Mouse (Mus musculus) cerebellum, adult 18-20 months (tissue): Measurements from ENCODE around the gene Zfp467.

Experiments used
- DNase-seq, 2 experiments: peaks; one replicate each; pipeline ENCODE4 v3.0.0; 2021

Gene Zfp467

DNA sequence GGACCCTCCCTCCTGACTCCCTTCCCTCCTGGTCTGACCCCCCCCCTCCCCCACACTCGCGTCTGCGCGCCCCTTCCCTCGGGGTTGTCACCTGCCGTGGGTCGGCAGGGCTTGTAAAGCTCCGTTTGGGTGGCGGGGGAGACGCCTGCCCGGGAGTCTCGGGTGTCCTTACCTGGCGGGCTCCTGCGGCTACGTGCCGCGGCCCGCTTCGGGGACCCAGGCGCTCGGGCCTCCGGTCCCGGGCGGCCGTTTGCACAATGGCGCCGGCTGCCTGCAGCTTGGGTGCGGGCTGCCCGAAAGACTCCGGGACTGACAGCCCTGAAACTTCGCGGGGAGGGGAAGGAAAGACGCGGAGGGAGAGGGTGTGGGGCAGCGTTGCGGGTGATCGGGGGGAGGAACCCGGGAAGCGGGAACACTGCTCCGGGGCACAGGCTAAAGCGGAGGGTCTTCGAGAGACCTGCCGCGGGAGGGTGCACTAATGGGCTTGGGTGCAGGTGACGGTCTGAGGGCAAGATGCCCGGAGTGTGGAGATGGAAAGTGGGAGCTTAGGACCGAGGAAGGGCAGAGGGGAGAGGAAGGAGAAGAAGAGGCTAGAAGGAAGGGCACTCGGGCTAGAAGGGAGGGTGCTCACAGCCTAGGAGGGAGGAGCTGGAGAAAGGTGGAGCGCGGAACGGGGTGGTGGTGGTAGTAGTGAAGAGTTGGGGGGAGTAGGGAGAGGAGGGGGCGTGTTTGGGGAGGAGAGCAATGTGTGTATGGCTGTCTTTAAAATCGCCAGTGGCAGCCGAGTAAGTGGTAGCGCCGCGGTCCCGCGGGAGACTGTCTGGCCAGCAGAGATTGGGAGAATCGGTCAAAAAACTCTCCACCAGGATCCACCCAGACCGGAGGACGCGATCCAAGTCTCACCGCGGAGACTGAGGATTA, at the start of gene Zfp467:
Zfp467 (minus strand) TSS at position 645 of the 921 bp plus-strand sequence.
- DNase-seq = peak; percentile 71 to 73

- DNase-seq = no peak
These were observed 47.6 kb upstream of the Zfp467 start for GRCm38 (mm10) chr6:48493136-48493730.

- DNase-seq = no peak
These were observed 45.7 kb upstream of the Zfp467 start for GRCm38 (mm10) chr6:48491361-48491760.

- peak; percentile 39 for DNase-seq
These were observed 44.1 kb upstream of the Zfp467 start for GRCm38 (mm10) chr6:48489741-48490140.

GRCm38 (mm10) chr6:48487747-48488725, 42.4 kb upstream of the Zfp467 start:
- no peak for DNase-seq

DNA sequence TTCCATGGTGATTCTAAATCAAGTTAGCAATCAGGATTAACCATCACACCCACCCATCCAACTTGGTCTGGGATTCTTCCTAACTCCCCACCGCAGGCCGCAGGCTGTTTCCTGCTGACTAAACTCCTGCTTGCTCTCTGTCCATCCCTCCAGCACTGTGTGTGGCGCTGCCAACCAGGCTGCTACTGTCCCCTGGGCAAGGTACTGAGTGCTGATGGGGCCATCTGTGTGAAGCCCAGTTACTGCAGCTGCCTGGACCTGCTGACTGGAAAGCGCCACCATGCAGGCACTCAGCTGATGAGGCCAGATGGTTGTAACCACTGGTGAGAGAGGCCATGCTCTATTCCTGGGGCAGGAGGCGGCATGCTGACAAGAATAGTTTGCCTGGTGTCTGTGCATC, 36.9 kb upstream of the Zfp467 start:
- DNase-seq = no peak

GRCm38 (mm10) chr6:48478446-48478845, 32.8 kb upstream of the Zfp467 start:
- DNase-seq = no peak

DNA sequence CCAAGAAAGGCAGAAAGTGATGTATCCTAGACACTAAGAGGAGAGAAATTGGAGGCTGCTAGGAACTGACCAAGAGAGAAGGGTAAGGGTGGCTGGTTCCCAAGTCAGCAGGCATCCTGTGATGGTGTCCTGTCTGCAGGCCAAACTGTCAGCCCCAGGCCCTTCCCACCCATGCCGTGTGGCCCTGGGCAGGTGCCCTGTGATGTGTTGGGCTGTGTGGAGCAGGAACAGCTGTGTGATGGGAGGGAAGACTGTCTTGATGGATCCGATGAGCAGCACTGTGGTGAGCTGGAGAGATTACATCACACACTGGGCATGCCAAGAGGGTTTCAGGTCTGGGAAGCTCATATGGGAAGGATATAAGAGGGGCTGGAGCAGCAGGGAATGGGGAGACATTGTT, 25.1 kb upstream of the Zfp467 start:
- DNase-seq = no peak

GRCm38 (mm10) chr6:48467490-48467889, 21.9 kb upstream of the Zfp467 start:
- DNase-seq = peak; percentile 24 to 44

- no peak for DNase-seq
These were observed 21.1 kb upstream of the Zfp467 start for GRCm38 (mm10) chr6:48466715-48467114.

DNA sequence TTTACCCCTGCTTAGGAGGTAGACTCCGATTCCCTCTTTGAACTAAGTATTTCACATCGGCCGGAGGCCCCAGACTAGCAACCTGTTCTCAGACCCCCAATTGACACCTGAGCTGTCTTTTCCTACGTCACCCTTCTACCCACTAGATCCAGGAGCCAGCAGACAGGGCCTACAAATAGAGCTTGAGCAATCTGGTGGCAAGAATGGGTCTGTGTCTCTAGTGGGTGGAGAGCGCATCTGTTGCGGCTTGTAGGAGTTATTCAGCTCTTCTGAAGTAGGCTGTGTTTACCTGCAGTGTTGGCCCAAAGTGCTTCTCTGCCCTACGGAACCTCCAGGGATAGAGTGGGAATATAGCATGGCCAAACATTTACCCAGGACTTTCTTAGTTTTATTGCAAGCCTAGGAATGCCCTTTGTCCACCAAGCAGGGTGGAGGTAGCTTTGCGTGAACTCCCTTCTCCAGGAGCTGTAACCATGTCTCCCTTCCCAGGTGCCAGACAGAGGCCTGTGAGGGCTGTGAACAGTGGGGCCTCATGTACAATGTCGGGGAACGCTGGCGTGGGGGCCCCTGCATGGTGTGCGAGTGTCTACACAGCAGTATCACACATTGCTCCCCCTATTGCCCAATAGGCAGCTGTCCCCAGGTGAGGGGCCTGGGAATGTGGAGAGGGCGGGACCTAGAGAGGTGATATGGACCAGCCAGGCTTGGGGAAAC, 19.5 kb upstream of the Zfp467 start:
- DNase-seq = no peak

- DNase-seq = no peak
These were observed 7.1 kb upstream of the Zfp467 start for GRCm38 (mm10) chr6:48452771-48453170.

DNA sequence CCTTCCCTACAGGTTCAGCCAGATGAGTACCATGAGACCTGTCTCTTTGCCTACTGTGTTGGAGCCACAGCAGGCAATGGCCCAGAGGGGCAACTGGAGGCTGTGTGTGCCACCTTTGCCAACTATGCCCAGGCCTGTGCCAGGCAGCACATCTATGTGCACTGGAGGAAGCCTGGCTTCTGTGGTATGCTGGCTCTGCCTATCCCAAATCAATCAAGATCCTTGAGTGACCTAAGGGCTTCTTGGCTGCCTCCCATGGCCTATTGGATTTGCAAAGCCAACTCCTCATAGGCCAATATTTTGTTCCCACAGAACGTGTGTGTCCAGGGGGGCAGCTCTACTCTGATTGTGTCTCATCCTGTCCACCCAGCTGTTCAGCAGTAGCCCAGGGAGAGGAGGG, 6.5 kb upstream of the Zfp467 start:
- no peak for DNase-seq

DNA sequence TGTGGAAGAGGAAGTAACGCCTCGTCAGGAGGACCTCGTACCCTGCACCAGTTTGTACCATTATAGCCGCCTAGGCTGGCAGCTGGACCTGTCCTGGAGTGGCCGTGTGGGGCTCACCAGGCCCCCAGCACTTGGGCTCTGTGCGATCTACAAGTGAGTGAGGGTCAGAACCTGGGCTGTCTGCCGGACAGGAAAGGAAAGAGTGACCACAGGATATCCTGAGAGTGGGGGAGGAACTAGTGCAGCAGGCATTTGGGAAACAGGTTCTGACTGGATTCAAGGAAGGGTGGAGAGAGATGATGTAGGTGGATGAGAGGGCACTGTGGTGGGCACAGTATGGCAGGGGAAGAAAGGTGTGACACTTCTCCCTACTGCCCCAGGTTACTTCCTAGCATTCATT, 2.9 kb upstream of the Zfp467 start:
- no peak for DNase-seq

DNA sequence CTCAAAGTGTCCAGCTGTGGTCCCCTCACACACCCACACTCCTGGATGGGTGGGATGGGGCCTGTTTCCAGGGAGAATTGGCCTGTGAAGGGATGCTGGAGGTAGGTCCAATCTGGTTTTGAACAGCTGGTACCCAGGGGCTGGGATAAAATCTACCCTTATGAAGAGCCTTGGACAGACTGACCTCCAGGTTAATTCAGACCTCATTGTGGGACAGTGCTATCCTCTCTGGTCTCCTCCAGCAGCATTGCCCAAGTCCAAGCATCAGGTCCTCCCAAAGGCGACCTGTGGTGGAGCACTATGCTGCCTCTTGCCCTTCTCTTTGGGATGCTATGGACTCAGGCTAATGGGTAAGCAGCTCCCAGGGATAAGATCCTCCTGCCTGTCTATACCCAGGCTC, 2.3 kb upstream of the Zfp467 start, which contains the start of gene Sspo:
Sspo (plus strand) TSS at position 301 of the 400 bp plus-strand sequence.
- no peak for DNase-seq

DNA sequence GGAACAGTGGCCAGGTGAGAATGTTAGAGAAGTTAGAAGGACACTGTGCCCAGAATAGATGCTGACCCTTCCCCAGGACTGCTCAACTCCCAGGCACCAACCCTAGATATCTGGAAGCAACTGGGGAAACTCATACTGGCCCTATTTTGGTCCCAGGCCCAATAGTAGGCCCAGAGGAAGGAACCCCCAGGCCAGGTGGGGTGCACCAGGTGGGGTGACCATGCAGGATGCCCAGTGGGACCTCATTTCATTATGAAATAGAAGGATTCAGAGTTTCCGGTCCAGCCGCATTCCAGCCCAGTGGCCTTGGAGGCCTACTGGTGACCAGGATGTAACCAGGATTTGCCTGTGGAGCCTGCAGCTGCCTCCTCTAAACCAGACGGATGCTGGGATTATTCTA, 1.3 kb upstream of the Zfp467 start:
- DNase-seq = no peak

GRCm38 (mm10) chr6:48446256-48446655, 631 bp upstream of the Zfp467 start:
- DNase-seq = no peak

GRCm38 (mm10) chr6:48444310-48445180, 1.1 kb downstream of the Zfp467 start:
- DNase-seq = peak; percentile 64 to 69

GRCm38 (mm10) chr6:48443592-48444309, 1.9 kb downstream of the Zfp467 start:
- DNase-seq = peak; percentile 87 to 91

DNA sequence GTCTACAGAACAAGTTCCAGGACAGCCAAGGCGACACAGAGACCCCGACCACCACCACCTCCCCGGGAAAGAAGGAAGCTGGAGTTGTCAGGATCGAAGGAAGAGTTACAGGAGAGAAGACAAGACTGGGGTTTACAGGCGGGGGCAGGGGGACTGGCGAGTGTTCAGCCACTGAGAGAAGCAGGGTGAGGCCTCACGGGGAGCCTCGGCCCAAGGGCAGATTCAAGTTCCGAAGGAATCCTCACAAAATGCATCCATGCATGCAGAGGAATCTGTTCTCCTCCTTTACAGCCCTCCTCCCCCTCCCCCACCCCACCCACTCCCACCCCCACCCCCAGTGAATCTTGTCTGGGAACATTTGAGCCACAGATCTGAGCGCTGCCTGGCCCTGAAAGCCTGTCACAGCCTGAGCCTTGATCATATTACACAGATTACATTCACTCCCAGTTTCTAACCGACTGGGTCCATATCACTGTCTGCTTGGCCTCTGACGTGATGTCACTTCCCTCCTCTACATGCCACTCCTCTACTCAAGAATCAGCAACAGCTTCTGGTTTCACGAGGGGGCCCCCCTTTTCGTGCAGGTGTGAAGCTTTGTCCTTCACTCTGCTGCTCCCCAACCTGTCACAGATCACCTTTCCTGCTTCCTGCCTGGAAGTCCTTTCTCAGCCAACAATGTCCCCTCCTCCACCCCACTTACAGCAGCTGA, 5.2 kb downstream of the Zfp467 start:
- DNase-seq = no peak
